Mouse (Mus musculus): ENCODE measurements around the gene Cdon.

The Cdon gene

GRCm38 (mm10) chr9:35494937-35495336, 74.0 kb downstream of the Cdon start:
- DNase-seq, result no peak

GRCm38 (mm10) chr9:35495471-35495870, 74.5 kb downstream of the Cdon start:
- DNase-seq, result no peak

- DNase-seq, result no peak
These were observed 79.0 kb downstream of the Cdon start for GRCm38 (mm10) chr9:35499946-35500345.

- no peak for DNase-seq
These were observed 81.6 kb downstream of the Cdon start for GRCm38 (mm10) chr9:35502361-35503000.

GRCm38 (mm10) chr9:35508234-35508633, 87.3 kb downstream of the Cdon start:
- DNase-seq, result no peak

GRCm38 (mm10) chr9:35513900-35514299, 93.0 kb downstream of the Cdon start:
- no peak for DNase-seq

GRCm38 (mm10) chr9:35516182-35516581, 95.3 kb downstream of the Cdon start:
- no peak for DNase-seq

GRCm38 (mm10) chr9:35516711-35517110, 95.8 kb downstream of the Cdon start:
- no peak for DNase-seq

GRCm38 (mm10) chr9:35518169-35518568, 97.2 kb downstream of the Cdon start, which contains the start of gene Gm1113:
Gene Gm1113, minus strand, starts transcription at chr9:35518269.
- DNase-seq, result no peak

GRCm38 (mm10) chr9:35520631-35521348, 99.9 kb downstream of the Cdon start:
- no peak for DNase-seq

GRCm38 (mm10) chr9:35522241-35522640, 101.3 kb downstream of the Cdon start:
- no peak for DNase-seq

- DNase-seq, result no peak
These were observed 102.0 kb downstream of the Cdon start for GRCm38 (mm10) chr9:35522821-35523515.

GRCm38 (mm10) chr9:35523541-35523940, 102.6 kb downstream of the Cdon start:
- DNase-seq, result no peak

- DNase-seq, result peak; percentile 80
These were observed 103.0 kb downstream of the Cdon start for GRCm38 (mm10) chr9:35523941-35524411.

- no peak for DNase-seq
These were observed 108.2 kb downstream of the Cdon start for GRCm38 (mm10) chr9:35529141-35529540.

GRCm38 (mm10) chr9:35529796-35530195, 108.9 kb downstream of the Cdon start:
- DNase-seq, result no peak

- no peak for DNase-seq
These were observed 112.3 kb downstream of the Cdon start for GRCm38 (mm10) chr9:35533266-35533665.

GRCm38 (mm10) chr9:35535110-35535509, 114.2 kb downstream of the Cdon start:
- DNase-seq, result peak; percentile 58

GRCm38 (mm10) chr9:35535876-35536275, 114.9 kb downstream of the Cdon start:
- DNase-seq, result no peak

- DNase-seq, result no peak
These were observed 118.2 kb downstream of the Cdon start for GRCm38 (mm10) chr9:35539001-35539750.

GRCm38 (mm10) chr9:35541024-35541423, 120.1 kb downstream of the Cdon start:
- no peak for DNase-seq

GRCm38 (mm10) chr9:35541488-35541887, 120.6 kb downstream of the Cdon start:
- DNase-seq, result peak; percentile 92

- DNase-seq, result no peak
These were observed 121.0 kb downstream of the Cdon start for GRCm38 (mm10) chr9:35541941-35542340.
